Mouse (Mus musculus): ENCODE data around the gene Gm39115. TPM values are rescaled to one million over a fixed set of nuclear protein-coding genes. Genes with fewer than 3 reads are reported as not detected.
"Not testable (repeated sequence)": the region's sequence is repeated elsewhere in the genome, so short reads cannot be mapped to it uniquely, and the experiment has no call there.

The Gm39115 gene
- polyA plus RNA-seq, 1 experiment from 2014 or later: not detected

- no peak within 1 kb of the TSS for H3K9ac ChIP-seq
- H3K36me3 ChIP-seq: no peaks in the 10 kb centered on the region
- no peak for ATAC-seq (ENCODE audit: insufficient number of reproducible peaks, insufficient read depth, low FRiP score, low TSS enrichment)
- no peaks in the 10 kb centered on the region for H3K4me1 ChIP-seq
- H3K4me3 ChIP-seq: no peak within 1 kb of the TSS
- H3K4me2 ChIP-seq (replicated peaks): no peak within 1 kb of the TSS
- peaks cover 3% of the 10 kb centered on the region; the same call in 1 of the 2 replicates for H3K27me3 ChIP-seq
- no peak within 1 kb of the TSS for H3K27ac ChIP-seq
- 84% methylated on average over 1 of the region's 1 CpGs for WGBS
- H3K9me3 ChIP-seq: no peaks in the 10 kb centered on the region
Measured at GRCm38 (mm10) chr7:142144507-142144906, 8.7 kb upstream of the Gm39115 start, which contains the start of gene Gm45337. Gene Gm45337, minus strand, starts transcription at chr7:142144607.

DNA sequence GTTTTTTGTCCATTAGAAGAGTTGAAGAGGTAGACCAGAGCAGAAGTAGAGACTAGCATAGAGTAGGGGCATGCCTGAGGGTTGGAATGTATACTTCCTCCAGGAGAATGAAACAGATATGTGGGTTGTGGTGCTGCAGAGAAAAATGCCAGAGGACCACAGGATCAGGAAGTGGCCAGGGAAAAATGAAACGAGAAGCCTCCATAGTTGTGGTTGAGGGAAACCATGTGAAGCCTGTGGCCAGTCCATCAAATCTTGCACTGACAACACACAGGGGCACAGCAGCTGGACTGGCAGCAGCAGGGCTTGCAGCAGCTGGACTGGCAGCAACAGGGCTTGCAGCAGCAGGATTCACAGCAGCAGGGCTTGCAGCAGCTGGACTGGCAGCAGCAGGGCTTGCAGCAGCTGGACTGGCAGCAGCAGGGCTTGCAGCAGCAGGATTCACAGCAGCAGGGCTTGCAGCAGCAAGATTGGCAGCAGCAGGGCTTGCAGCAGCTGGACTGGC lies 7.7 kb upstream of the Gm39115 start:
- not testable (repeated sequence) for H3K9ac ChIP-seq; H3K27ac ChIP-seq; H3K4me3 ChIP-seq; H3K36me3 ChIP-seq; H3K27me3 ChIP-seq; H3K9me3 ChIP-seq; ATAC-seq (ENCODE audit: insufficient number of reproducible peaks, insufficient read depth, low FRiP score, low TSS enrichment); H3K4me1 ChIP-seq; H3K4me2 ChIP-seq (replicated peaks)
- 24% methylated on average over 1 of the region's 1 CpGs for WGBS

DNA sequence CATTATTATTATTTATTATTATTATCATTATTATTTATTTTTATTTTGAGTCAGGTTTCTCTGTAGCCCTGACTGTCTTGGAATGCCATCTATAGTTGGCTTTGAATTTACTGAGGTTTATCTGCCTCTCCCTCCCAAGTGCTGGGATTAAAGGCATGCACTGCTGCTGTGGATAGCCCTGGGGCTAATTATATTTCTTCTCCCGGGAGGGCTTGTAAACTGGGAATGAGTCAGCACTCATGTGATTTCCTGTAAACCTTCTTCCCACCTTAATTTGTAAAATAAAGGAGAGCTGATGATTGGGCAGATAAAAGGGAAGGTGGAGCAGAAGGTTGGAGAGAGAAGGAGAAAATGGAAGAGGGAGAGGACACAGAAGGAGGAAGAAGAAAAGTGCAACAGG lies 4.9 kb upstream of the Gm39115 start:
- H3K36me3 ChIP-seq: no peaks in the 10 kb centered on the region
- no peaks in the 10 kb centered on the region for H3K9me3 ChIP-seq
- no peak overlapping the region for H3K9ac ChIP-seq
- no peak overlapping the region for H3K4me3 ChIP-seq
- H3K4me2 ChIP-seq (replicated peaks): no peak overlapping the region
- no peak for ATAC-seq (ENCODE audit: insufficient number of reproducible peaks, insufficient read depth, low FRiP score, low TSS enrichment)
- H3K27ac ChIP-seq: no peak overlapping the region
- H3K27me3 ChIP-seq: peaks cover 3% of the 10 kb centered on the region; the same call in 1 of the 2 replicates
- H3K4me1 ChIP-seq: no peaks in the 10 kb centered on the region
- 33% methylated on average over 1 of the region's 1 CpGs for WGBS

DNA sequence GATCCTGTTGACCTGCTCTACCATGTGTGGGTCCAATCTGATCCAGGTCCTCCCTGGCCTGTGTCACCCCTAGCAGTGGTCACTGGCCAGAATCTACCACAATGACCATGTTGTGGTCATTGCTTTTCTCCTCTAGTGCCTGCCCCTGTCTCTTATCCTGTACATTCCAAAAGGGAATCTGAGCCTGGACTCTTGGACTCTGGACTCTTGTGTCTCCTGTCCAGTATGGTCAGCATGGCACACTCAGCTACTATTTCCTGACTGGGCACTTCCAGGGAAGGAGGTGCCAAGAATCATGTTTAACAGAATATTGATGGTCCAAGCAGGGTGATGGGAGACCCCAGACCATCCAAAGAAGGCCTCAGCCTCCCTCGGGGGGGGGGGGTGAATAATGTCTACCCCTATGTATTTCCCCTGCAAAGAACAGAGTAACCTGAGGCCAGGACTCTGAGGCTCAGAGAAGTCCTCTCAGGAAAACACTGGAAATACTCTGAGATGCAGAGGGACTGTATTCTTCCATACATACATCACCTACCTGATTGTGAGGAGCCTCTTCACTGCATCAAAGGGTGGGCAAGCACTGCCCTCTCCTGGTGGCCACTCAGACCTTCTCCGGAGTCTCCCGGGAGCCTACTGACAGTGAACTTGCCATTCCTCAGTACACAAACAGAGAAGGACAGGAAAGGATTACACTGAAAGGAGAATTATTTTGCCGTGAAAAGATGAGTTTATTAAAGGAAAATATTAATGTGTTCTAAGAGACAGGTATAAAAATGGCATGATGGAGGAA lies 1.4 kb downstream of the Gm39115 start:
- no peaks in the 10 kb centered on the region for H3K4me1 ChIP-seq
- 59% methylated on average over 4 of the region's 4 CpGs for WGBS
- H3K4me3 ChIP-seq: no peak overlapping the region

DNA sequence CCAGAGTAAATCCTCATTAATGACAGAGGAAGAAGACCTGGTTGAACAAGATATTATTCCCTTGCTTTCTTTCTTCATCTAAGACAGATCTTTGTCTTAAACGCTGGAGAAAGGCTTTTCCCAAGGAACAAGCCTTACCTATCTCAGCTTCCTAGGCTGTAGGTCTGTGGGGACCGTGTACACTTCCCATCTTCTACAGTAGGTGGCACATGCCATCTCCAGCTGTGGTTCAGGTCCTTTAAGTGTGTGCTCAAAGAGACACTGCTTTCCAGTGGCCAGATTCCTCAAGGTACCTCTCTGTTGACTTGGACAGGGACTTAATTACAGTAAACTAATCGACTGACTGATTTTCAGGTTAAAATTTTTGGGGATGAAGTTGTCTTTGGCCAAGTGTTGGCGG lies 7.0 kb downstream of the Gm39115 start:
- Histone ChIP-seq H3K4me2 (replicated peaks) (no peak overlapping the region), H3K27me3 (no peaks in the 10 kb centered on the region), H3K36me3 (no peaks in the 10 kb centered on the region), H3K4me3 (no peak overlapping the region), H3K9me3 (no peaks in the 10 kb centered on the region), H3K4me1 (no peaks in the 10 kb centered on the region), H3K27ac (no peak overlapping the region), H3K9ac (no peak overlapping the region)
- ATAC-seq (ENCODE audit: insufficient number of reproducible peaks, insufficient read depth, low FRiP score, low TSS enrichment): no peak
- 66% methylated on average over 4 of the region's 4 CpGs for WGBS

More for the DNA sequence above, 1.4 kb downstream of the Gm39115 start:
- Histone ChIP-seq H3K36me3 (no peaks in the 10 kb centered on the region), H3K9ac (no peak overlapping the region), H3K27me3 (no peaks in the 10 kb centered on the region), H3K27ac (no peak overlapping the region), H3K4me2 (replicated peaks) (no peak overlapping the region), H3K9me3 (no peaks in the 10 kb centered on the region)
- no peak for ATAC-seq (ENCODE audit: insufficient number of reproducible peaks, insufficient read depth, low FRiP score, low TSS enrichment)

GRCm38 (mm10) chr7:142120629-142121028 lies 15.2 kb downstream of the Gm39115 start, which contains the start of gene Gm45618:
Gene Gm45618, minus strand, starts transcription at chr7:142120729.
- not testable (repeated sequence) for H3K9ac ChIP-seq; H3K4me3 ChIP-seq; H3K4me2 ChIP-seq (replicated peaks); H3K4me1 ChIP-seq; ATAC-seq (ENCODE audit: insufficient number of reproducible peaks, insufficient read depth, low FRiP score, low TSS enrichment); H3K27ac ChIP-seq; H3K36me3 ChIP-seq; H3K9me3 ChIP-seq; H3K27me3 ChIP-seq
- 91% methylated on average over 1 of the region's 1 CpGs for WGBS

DNA sequence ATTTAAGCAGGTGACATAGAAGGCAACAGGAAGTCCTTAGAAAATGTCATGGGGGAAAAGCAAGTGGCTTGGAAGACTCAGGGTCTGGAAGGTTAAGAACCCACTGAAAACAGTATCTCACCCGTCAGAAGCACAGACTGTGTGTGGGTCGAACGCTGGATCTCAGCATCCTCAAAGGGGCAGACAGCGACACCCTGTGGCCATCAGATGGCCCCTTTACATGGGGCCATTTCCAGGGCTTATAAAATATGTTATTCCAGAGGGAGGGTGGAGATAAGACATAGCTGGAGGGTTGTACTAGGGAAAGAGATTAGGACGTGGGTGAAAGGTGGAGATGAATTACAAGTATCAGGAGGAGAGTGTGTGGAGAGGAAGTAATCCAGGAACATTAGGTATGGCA lies 16.2 kb downstream of the Gm39115 start:
- Histone ChIP-seq H3K9ac (no peak overlapping the region), H3K27ac (no peak overlapping the region), H3K4me2 (replicated peaks) (no peak overlapping the region), H3K9me3 (no peaks in the 10 kb centered on the region), H3K4me1 (no peaks in the 10 kb centered on the region), H3K4me3 (no peak overlapping the region), H3K27me3 (no peaks in the 10 kb centered on the region), H3K36me3 (no peaks in the 10 kb centered on the region)
- WGBS: 17% methylated on average over 5 of the region's 5 CpGs
- no peak for ATAC-seq (ENCODE audit: insufficient number of reproducible peaks, insufficient read depth, low FRiP score, low TSS enrichment)

- ATAC-seq (ENCODE audit: insufficient number of reproducible peaks, insufficient read depth, low FRiP score, low TSS enrichment): no peak
- Histone ChIP-seq H3K9me3 (no peaks in the 10 kb centered on the region), H3K27me3 (peaks cover 9% of the 10 kb centered on the region; the same call in 1 of the 2 replicates), H3K4me1 (peaks cover 3% of the 10 kb centered on the region; the same call in 1 of the 2 replicates), H3K27ac (no peak overlapping the region), H3K36me3 (no peaks in the 10 kb centered on the region), H3K4me3 (no peak overlapping the region), H3K9ac (no peak overlapping the region), H3K4me2 (replicated peaks) (no peak overlapping the region)
- WGBS: 53% methylated on average over 5 of the region's 5 CpGs
Measured at GRCm38 (mm10) chr7:142104747-142105146, 31.1 kb downstream of the Gm39115 start.

DNA sequence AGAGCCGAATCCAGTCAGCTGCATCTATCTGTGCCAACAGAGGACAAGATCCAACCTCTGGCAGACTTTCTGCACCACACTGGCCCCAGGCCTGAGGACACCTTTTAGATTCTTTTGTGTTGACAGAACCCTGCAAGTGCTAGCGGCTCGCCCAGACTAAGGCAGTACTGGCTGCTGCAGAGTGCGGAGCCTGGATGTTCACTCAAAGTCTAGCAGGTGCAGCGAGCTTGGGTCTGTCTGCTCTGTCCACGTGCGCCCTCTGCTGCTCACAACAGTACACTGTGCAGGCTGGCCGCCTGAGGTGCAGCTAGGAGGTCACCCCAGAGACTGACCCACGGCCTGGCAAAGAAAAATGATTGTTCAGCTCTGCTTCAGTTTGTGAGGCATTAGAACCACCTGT lies 38.1 kb downstream of the Gm39115 start:
- H3K27me3 ChIP-seq: peaks cover 71% of the 10 kb centered on the region

GRCm38 (mm10) chr7:142096701-142097100 lies 39.1 kb downstream of the Gm39115 start:
- 73% methylated on average over 4 of the region's 4 CpGs for WGBS
- no peaks in the 10 kb centered on the region for H3K9me3 ChIP-seq
- ATAC-seq (ENCODE audit: insufficient number of reproducible peaks, insufficient read depth, low FRiP score, low TSS enrichment): no peak
- H3K4me1 ChIP-seq: peaks cover 10% of the 10 kb centered on the region
- H3K27me3 ChIP-seq: peaks cover 82% of the 10 kb centered on the region
- no peak overlapping the region for H3K4me3 ChIP-seq
- no peaks in the 10 kb centered on the region for H3K36me3 ChIP-seq
- no peak overlapping the region for H3K9ac ChIP-seq
- no peak overlapping the region for H3K4me2 ChIP-seq (replicated peaks)
- no peak overlapping the region for H3K27ac ChIP-seq

More for the DNA sequence above, 38.1 kb downstream of the Gm39115 start:
- no peak overlapping the region for H3K4me3 ChIP-seq
- no peak overlapping the region for H3K9ac ChIP-seq
- H3K27ac ChIP-seq: no peak overlapping the region
- no peak for ATAC-seq (ENCODE audit: insufficient number of reproducible peaks, insufficient read depth, low FRiP score, low TSS enrichment)
- 10% methylated on average over 9 of the region's 9 CpGs for WGBS
- no peaks in the 10 kb centered on the region for H3K36me3 ChIP-seq
- no peaks in the 10 kb centered on the region for H3K9me3 ChIP-seq
- no peak overlapping the region for H3K4me2 ChIP-seq (replicated peaks)
- peaks cover 10% of the 10 kb centered on the region for H3K4me1 ChIP-seq

DNA sequence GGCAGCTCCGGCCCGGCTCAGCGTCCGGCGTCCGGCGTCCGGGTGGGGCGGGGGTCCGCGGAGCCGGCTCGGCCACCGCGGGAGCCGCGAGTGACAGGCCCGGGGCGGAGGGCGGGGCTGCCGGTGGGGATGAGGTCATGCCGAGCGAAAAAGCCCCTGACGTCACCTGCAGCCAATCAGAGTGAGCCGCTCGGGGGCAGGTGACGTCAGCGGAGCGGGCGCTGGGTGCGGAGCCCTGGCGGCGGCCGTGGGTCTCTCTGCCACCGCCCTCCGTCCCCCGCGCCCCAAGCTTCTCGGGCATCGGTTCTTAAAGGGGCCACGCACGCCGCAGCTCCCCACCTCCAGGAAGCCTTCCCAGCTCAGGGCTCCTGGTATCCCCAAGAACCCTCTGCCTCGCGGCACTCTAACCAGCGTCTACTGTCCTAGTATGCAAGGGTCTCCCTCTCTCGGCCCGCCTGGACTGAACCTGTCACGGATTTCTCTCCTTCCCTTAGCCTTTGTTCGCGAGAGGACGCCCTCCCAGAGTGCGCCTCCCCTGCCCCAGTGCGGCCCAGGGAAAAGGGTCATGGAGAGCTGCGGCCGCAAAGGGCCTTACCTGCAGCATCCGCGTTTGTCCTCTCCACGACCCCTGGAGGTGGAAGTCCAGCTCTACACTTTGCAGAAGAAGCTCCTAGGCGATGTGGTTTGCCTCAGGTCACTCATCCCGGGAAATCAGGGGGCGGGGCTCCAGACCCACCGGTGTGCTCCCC lies 40.5 kb downstream of the Gm39115 start, which contains the start of gene Dusp8:
TSS of gene Dusp8 (minus strand) at position 661 of the 749 bp plus-strand sequence.
- under 1% methylated on average over 63 of the region's 63 CpGs for WGBS
- Histone ChIP-seq H3K4me2 (replicated peaks) (peak within 1 kb of the TSS; percentile 98), H3K9ac (peak within 1 kb of the TSS; percentile 63), H3K36me3 (no peaks in the 10 kb centered on the region), H3K4me3 (peak within 1 kb of the TSS; percentile 71), H3K27ac (0 out of 2 replicates have a peak within 1 kb of the TSS, but pooled peaks have one; percentile 17), H3K27me3 (peaks cover 90% of the 10 kb centered on the region), H3K4me1 (peaks cover 10% of the 10 kb centered on the region), H3K9me3 (no peaks in the 10 kb centered on the region)
- ATAC-seq (ENCODE audit: insufficient number of reproducible peaks, insufficient read depth, low FRiP score, low TSS enrichment): peak; percentile 61
